Mouse (Mus musculus) liver, adult 2 months (tissue): ENCODE measurements around the gene Deaf1. TPM values are rescaled to one million over a fixed set of nuclear protein-coding genes. Genes with fewer than 3 reads are reported as not detected.

Experiments
- DNase-seq: peaks from one replicate; pipeline ENCODE4 v3.0.0-alpha.2; 2011; ENCODE audit warnings: low read depth, low spot score; ENCODE audit errors: extremely low read depth
- H3K27ac ChIP-seq: fragments of 200-500 bp; replicated peaks from 2 replicates; pipeline ENCODE4 v1.5.1; 2012; ENCODE audit warnings: low read depth, mild to moderate bottlenecking, control low read depth, inconsistent platforms, low read length; ENCODE audit not compliant: insufficient read depth
- H3K27me3 ChIP-seq: fragments of 200-500 bp; 2 replicates; pipeline ENCODE4 v1.6.1; 2012; ENCODE audit warnings: mild to moderate bottlenecking, moderate library complexity, low read length, inconsistent platforms; ENCODE audit not compliant: control insufficient read depth, insufficient read depth
- H3K36me3 ChIP-seq: fragments of 200-500 bp; 2 replicates; pipeline ENCODE4 v1.6.1; 2012; ENCODE audit warnings: low read length, inconsistent platforms; ENCODE audit not compliant: control insufficient read depth, insufficient read depth
- H3K4me1 ChIP-seq: fragments of 200-500 bp; 2 replicates; pipeline ENCODE4 v1.6.1; 2011; ENCODE audit warnings: low read length; ENCODE audit not compliant: control insufficient read depth, insufficient read depth
- H3K4me3 ChIP-seq: fragments of 200-500 bp; 2 replicates; pipeline ENCODE4 v1.5.1; 2011; ENCODE audit warnings: low read depth, mild to moderate bottlenecking, control low read depth, low read length, moderate library complexity; ENCODE audit not compliant: insufficient read depth
- H3K79me2 ChIP-seq: fragments of 200-500 bp; 2 replicates; pipeline ENCODE4 v1.6.1; 2012; ENCODE audit warnings: inconsistent platforms, mild to moderate bottlenecking, low read length, moderate library complexity; ENCODE audit not compliant: control insufficient read depth, insufficient read depth
- H3K9ac ChIP-seq: fragments of 200-500 bp; 2 replicates; pipeline ENCODE4 v1.6.1; 2012; ENCODE audit warnings: low read depth, mild to moderate bottlenecking, control low read depth, inconsistent platforms, low read length
- CTCF ChIP-seq: fragments of 200-500 bp; IDR thresholded peaks from 2 replicates; pipeline ENCODE4 v1.5.1; 2011; ENCODE audit warnings: low read depth, low read length, control low read depth
- POLR2A ChIP-seq: fragments of 200-500 bp; IDR thresholded peaks from 2 replicates; pipeline ENCODE4 v1.6.1; 2011; ENCODE audit warnings: low read length, control low read depth; ENCODE audit not compliant: insufficient read depth; ENCODE audit errors: extremely low read depth
- WGBS: fragments of 180-500 bp; shearing (Covaris S2); methylation state at CpG from one replicate; pipeline ENCODE4 v1.1.7; 2018; 5-methylcytosine and 5-hydroxymethylcytosine counted together
- polyA plus RNA-seq: library from polyadenylated mRNA; depleted of rRNA; stranded (reverse); fragments of >200 nt; gene quantifications from 2 replicates; pipeline ENCODE4 v1.2.3, GENCODE M21; 2012
- total RNA-seq: library from RNA; depleted of rRNA; stranded (reverse); fragments of >200 nt; gene quantifications from 2 replicates; pipeline ENCODE4 v1.2.3, GENCODE M21; 2014

The Deaf1 gene
- total and polyA plus RNA-seq, 2 experiments, result 3.1 to 7.8 TPM

DNA sequence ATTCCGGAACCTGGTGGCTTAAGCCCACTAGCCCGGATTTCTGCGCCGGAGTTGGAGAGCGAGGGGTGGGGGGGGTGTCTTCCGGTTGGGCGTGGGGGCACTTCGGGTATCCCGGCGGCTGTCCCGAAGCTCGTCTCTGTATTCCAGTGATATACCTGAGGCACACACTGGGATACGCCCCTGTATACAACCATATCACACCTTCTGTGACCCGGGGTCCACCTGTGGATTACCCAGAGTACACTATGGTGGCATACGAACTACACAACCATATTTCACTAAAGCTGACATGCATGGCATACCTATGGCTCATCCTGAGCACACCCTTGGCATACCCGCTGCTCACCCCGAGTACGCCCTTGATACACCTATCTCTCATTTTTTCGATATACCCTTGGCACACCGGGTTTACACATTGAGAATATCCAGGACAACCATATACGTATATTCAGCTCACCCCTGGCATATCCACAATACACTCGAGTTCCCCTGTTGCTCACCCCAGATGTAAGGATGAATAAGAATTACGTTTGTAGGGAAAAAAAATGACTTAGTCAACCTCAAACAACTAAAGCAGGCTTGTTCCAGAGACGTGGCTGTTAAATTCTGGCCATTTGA, 992 bp upstream of the Deaf1 start:
- no peak for DNase-seq
- TF ChIP-seq POLR2A, result no peak
- no peak for TF ChIP-seq CTCF
- H3K4me3 ChIP-seq, result peak overlapping the region; percentile 73
- H3K4me1 ChIP-seq, result peaks cover 15% of the 10 kb centered on the region
- H3K36me3 ChIP-seq, result peaks cover 2% of the 10 kb centered on the region; the same call in 1 of the 2 replicates
- peak overlapping the region; percentile 81 for H3K9ac ChIP-seq
- H3K79me2 ChIP-seq, result peaks cover 14% of the 10 kb centered on the region
- no peaks in the 10 kb centered on the region for H3K27me3 ChIP-seq
- H3K27ac ChIP-seq, result peak overlapping the region; percentile 66
- WGBS, result 13% methylated on average over 24 of the region's 24 CpGs

DNA sequence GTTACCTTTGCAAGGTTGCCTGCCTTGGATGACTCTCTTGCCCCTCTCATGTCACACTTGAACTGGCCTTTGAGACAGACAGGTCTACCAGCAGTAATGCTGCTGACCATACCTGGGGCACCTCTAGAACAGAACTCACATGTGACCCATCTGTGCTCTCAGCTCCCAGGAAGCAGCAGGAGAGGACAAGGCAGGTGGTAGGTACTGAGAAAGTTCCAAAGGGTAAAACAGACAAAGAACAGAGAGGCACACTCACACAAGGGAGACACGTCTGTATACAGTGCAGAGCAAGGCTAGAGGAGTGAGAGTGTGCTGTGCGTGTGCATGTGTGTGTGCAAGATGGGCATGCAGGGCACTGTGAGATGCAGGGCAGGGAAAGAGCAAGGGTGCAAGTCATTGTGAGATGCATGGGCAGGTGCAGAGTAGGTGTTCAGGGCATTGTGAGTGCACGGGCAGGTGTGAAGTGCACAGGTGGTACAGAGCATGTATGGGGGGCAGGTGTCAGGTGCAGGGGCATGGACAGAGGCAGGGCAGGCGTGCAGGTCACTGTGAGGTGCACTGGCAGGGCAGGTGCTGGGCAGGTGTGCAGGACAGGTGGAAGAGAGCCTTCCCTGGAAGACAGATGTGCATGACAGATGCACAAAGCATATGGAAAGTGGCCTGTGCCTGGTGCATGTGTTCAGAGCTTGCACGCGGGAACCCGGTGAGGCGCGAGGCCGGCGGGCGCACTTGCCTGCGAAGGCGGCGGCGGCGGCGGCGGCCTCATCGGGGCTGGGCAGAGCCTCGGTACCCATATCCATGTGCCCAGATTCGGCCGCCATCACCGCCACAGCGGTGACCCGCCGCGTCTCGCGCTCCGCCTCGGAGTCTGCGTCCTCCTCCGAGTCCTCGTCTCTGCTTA, 694 bp downstream of the Deaf1 start:
- peaks cover 12% of the 10 kb centered on the region for H3K4me1 ChIP-seq
- 7% methylated on average over 32 of the region's 35 CpGs for WGBS
- H3K36me3 ChIP-seq, result peaks cover 2% of the 10 kb centered on the region; the same call in 1 of the 2 replicates
- peak overlapping the region; percentile 64 for H3K4me3 ChIP-seq
- TF ChIP-seq CTCF (no peak), POLR2A (no peak)
- H3K27ac ChIP-seq, result peak overlapping the region; percentile 62; the same call in 1 of the 2 replicates
- H3K27me3 ChIP-seq, result no peaks in the 10 kb centered on the region
- peaks cover 14% of the 10 kb centered on the region for H3K79me2 ChIP-seq
- H3K9ac ChIP-seq, result peak overlapping the region; percentile 85
- DNase-seq, result no peak

DNA sequence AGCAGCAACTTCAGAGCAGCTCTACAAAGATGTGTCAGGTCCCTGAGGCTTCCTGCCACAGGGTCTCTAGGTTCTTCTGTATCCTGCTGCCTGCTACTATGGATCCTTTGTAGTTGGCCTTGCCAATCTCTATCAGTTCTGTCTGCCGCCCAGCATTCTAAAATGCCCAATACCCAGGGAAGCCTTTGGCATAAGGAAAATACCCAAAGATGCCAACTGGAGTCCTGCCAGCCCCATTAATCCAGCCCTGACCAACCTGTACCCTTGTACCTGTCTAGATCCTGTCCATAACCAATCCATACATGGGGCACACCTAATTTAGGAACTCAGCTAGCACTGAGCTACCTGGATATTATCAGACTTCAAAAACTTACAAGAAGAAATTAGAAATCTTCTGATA, 2.8 kb downstream of the Deaf1 start:
- no peak for TF ChIP-seq POLR2A
- TF ChIP-seq CTCF, result no peak
- DNase-seq, result peak; percentile 72
- no peak overlapping the region for H3K4me3 ChIP-seq
- peaks cover 16% of the 10 kb centered on the region for H3K36me3 ChIP-seq
- peaks cover 14% of the 10 kb centered on the region for H3K79me2 ChIP-seq
- no peak overlapping the region for H3K27ac ChIP-seq
- peaks cover 12% of the 10 kb centered on the region for H3K4me1 ChIP-seq
- H3K9ac ChIP-seq, result no peak overlapping the region
- no peaks in the 10 kb centered on the region for H3K27me3 ChIP-seq
- WGBS, result 19% methylated on average over 1 of the region's 1 CpGs

DNA sequence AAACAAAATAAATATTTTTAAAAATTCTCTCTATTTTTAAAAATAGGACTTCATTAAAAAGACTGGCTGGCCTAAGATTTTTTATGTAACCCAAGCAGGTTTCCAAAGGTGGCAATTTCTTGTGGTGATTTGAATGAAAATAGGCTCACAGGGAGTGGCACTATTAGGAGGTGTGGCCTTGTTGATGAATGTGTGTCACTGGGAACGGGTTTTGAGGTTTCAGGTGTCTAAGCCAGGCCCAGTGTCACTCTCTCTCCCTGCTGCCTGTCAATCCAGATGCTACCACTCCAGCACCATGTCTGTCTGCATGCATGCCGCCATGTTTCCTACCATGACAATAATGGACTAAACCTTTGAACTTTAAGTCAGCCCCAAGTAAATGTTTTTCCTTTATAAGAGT, 8.0 kb downstream of the Deaf1 start:
- 93% methylated on average over 2 of the region's 2 CpGs for WGBS
- Histone ChIP-seq H3K4me3 (no peak overlapping the region), H3K9ac (no peak overlapping the region), H3K27me3 (no peaks in the 10 kb centered on the region), H3K4me1 (no peaks in the 10 kb centered on the region), H3K79me2 (no peaks in the 10 kb centered on the region), H3K27ac (no peak overlapping the region), H3K36me3 (peaks cover 30% of the 10 kb centered on the region)
- no peak for DNase-seq
- TF ChIP-seq CTCF (no peak), POLR2A (no peak)

DNA sequence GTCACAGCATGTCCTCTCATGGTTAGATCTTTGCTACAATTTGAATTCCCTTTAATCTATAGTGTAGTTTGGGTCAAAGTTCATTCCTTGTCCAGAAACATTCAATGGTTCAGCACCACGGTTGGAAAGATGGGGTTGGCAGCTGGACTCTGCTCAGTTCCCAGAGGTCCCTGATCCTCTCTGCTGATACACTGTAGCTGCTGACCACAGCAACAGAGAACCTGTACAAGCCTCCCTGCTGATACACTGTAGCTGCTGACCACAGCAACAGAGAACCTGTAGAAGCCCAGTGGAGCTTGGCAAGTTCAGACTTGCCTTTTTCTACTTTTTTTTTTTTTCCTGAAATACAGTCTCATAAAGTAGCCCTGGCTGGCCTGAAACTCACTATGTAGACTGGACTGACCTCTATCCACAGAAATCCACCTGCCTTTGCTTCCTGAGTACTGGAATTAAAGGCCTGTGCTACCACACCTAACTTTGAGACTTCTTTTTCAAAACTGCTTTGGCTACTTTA, 9.8 kb downstream of the Deaf1 start:
- Histone ChIP-seq H3K27ac (no peak overlapping the region), H3K4me3 (no peak overlapping the region), H3K27me3 (no peaks in the 10 kb centered on the region), H3K9ac (no peak overlapping the region), H3K4me1 (no peaks in the 10 kb centered on the region), H3K36me3 (peaks cover 38% of the 10 kb centered on the region), H3K79me2 (no peaks in the 10 kb centered on the region)
- TF ChIP-seq CTCF (no peak), POLR2A (no peak)
- no peak for DNase-seq
- 16% methylated on average over 1 of the region's 1 CpGs for WGBS
